Mouse (Mus musculus) retina, embryonic 14.5 days (tissue): ENCODE results near the gene Pygb.

ENCODE experiments used
- DNase-seq: peaks from one replicate; pipeline ENCODE4 v3.0.0-alpha.2; 2015; ENCODE audit warnings: low spot score

The Pygb gene

DNA sequence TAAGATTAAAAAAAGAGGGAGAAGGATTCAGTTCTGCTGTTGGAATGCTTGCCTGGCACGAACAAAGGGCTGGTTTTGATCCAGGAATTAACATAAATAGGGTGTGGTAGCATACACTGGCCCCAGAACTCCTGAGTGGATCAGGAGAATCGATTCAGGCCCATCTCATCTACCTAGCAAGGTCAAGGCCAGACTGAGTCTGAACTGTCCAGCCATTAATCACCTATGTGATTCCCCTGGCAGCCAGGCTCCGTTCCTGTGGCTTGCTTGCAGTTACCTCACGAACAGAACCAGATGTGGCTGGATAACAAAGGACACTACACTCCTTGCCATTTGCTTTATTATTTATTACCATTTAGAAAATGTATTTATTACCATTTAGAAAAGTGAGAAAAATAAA, 6.8 kb downstream of the Pygb start:
- no peak for DNase-seq

DNA sequence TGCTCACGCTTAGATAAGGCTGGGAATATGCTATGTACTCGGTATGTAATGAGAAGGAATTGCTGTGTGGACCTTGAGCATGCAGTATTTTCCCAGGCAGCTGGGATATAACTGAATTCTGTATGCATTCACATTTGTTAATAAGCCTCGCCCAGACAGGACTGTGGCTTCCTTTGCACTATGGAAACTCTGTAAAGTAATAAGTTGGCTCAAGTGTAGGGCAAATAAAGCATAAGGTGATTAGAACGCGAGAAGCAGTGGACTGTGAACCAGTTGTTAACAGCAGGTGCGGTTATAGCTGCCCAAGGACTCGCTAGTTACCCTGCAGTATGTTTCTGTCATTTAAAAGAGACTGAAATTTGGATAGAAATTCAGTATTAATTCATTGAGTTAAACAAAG, 11.5 kb downstream of the Pygb start:
- no peak for DNase-seq

DNA sequence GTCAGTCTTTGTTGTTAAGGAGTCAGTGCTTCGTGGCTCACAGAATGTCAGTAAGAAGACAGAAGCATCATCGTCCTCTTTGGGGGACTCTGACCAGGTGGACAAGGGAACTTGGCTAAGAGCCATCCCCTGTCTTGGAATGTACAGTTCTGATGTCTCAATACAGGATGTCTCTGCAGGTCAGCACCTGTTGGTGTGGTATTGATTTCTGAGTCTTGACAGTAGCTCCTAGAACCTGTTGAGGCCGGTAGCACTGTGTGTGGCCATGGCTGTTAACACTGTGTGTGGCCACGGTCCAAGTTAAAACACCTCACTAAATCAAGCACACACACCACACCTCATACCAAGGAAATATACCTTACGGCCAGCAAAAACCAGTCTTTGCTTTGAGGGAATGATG, 14.1 kb downstream of the Pygb start:
- no peak for DNase-seq

GRCm38 (mm10) chr2:150803035-150803434, 16.5 kb downstream of the Pygb start:
- DNase-seq = peak; percentile 40

DNA sequence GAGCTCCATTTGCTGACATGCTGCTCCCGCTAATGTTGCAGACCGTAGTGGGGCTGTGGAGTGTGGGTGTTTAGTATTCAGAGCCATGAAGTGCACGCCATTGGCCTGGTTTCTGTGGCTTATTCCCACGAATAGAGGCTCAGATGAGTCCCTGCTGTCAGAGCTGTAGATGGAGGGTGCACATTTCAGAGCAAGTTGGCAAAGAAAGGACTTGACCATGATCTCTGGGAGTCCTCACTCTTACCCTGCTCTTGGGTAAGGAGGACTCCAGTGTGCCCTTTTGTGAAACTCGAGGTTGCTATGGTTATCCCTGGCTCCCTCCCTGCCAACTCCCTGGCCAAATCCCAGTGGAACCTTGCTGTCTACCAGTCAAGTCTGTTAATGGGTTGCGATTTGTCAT, 21.8 kb downstream of the Pygb start:
- no peak for DNase-seq

- DNase-seq = no peak
Measured at GRCm38 (mm10) chr2:150808812-150809211, 22.3 kb downstream of the Pygb start.

- DNase-seq = no peak
Measured at GRCm38 (mm10) chr2:150810603-150811002, 24.1 kb downstream of the Pygb start.

DNA sequence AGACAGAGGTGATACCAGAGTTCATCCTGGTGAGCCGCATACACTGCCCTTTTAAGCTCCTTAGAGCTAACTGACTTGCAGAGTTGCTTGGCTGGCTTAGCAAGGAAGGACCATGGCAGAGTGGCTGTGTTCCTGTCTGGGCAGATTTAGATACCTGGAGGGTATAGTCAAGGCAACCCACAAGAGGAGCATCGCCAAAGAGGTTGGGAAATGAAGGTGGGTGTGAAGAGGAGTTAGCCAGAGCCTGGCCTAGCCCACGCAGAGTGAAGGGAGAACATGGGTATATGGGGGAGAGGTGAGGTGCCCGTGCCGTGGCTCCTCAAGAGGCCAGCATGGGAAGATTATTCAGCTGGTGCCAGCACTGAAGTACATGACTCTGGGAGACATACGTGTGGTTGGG, 26.3 kb downstream of the Pygb start:
- DNase-seq = no peak

GRCm38 (mm10) chr2:150816676-150817402, 30.3 kb downstream of the Pygb start:
- DNase-seq = no peak

DNA sequence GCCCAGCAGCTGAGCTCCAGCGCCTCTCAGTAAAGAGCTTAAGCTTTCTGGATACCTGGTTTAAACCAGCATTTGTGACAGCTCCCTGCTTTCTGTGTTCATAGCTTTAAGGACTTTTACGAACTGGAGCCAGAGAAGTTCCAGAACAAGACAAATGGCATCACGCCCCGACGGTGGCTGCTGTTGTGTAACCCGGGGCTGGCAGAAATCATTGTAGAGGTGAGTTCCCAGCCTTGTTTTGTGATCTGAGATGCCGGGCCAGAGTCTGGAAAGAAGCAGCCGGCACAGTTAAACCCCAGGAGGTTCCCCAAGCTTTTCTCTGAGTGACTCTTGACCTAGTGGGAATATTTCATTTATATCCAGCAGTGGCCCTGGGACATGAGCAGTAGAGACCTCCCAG, 32.2 kb downstream of the Pygb start:
- DNase-seq = no peak

DNA sequence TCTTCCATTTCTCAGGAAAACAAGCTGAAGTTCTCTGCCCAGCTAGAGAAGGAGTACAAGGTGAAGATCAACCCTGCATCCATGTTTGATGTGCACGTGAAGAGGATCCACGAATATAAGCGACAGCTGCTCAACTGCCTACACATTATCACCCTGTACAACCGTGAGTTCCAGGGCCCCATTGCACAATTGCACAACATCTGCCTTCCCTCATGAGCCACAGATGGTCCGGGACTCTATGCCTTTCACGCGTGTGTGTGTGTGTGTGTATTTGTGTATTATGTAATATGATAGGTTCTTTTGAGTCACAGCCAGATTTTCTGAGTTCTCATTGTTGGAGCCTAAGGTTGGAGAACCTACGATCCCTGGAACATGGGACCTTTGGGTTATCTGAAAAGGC, 34.2 kb downstream of the Pygb start:
- DNase-seq = no peak

DNA sequence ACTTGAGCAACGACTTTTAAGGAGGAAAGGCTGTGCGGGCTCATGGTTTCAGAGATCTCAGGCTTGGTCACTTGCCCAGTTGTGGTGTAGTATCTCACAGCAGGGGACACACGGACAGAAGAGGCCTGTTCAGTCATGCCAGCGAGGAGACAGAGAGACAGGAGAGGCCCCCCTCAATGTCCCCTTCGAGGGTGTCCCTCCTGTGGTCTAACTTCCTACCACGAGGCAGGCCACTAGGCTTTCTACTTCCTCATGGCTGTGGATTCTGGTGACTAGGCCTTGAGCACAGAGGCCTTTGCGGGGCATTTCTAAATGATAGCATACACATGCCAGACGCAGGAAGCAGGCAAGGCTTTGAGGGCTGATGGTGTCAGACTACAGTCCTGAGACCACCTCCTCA, 36.5 kb downstream of the Pygb start:
- DNase-seq = no peak

- no peak for DNase-seq
Measured at GRCm38 (mm10) chr2:150826426-150826825, 39.9 kb downstream of the Pygb start.

DNA sequence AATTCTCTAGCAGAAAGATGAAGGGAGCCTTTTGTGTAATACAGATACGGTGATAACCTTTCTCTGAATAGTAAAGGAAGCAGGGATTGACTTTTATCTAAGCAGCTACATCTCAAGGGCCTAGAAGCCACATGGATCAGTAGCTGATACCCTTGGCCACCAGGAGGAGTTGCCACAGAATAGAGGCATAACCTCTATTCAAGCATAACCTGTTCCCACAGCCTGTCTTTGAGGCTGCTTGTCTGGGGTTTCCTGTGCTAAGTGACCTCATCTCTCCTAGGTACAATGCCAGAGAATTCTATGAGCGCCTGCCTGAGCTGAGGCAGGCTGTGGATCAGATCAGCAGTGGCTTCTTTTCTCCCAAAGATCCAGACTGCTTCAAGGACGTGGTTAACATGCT, 41.6 kb downstream of the Pygb start:
- no peak for DNase-seq

GRCm38 (mm10) chr2:150828654-150829053, 42.1 kb downstream of the Pygb start:
- no peak for DNase-seq

GRCm38 (mm10) chr2:150830011-150830410, 43.5 kb downstream of the Pygb start:
- no peak for DNase-seq

DNA sequence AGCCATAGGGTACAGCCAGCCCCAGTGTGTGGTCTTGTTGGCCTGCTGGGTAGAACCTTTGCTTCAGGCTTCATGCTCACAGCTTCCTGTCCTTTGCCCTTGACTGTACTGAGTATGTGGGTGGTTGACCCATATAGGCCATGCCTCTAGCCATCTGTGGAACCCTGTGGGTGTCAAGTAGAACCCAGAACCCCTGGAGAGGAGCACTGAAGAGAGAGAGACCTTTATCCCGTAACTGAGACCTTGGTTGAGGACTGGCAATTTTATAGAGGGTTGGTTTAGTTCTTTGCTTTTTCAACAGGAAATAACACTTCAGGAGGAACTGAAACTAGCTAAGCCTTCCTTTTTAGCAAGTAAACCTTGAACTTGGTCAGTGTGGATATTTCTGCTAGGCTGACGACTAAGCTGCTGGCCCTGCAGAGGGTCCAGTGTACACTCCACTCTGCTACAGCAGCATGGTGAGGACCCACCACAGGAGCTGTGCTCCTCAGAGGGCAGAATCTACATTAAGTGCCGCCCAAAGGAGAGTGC, 44.4 kb downstream of the Pygb start:
- DNase-seq = no peak

- DNase-seq = no peak
Measured at GRCm38 (mm10) chr2:150832029-150832428, 45.5 kb downstream of the Pygb start.

DNA sequence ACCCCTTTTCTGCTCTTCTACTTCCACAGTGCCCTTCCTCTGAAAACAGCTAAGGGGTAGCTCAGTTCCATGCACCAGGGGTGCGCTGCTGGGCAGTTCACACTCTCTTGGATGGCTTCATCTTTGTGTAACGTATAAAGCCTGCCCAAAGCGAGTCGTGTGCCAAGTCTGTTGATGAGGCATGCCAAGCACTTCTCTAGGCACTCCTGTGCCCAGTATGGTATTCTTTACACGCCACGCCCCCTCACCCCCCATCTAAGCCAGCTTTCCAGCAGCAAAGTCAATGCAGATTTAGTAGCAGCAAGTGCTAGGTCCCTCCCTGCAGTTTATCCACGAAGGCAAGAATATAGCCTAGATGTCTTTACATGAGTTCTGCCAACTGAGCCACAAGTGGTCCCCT, 48.1 kb downstream of the Pygb start:
- DNase-seq = no peak

- no peak for DNase-seq
Measured at GRCm38 (mm10) chr2:150835975-150836374, 49.4 kb downstream of the Pygb start.

- DNase-seq = no peak
Measured at GRCm38 (mm10) chr2:150836906-150837305, 50.4 kb downstream of the Pygb start.

GRCm38 (mm10) chr2:150837781-150838180, 51.2 kb downstream of the Pygb start:
- DNase-seq = no peak

DNA sequence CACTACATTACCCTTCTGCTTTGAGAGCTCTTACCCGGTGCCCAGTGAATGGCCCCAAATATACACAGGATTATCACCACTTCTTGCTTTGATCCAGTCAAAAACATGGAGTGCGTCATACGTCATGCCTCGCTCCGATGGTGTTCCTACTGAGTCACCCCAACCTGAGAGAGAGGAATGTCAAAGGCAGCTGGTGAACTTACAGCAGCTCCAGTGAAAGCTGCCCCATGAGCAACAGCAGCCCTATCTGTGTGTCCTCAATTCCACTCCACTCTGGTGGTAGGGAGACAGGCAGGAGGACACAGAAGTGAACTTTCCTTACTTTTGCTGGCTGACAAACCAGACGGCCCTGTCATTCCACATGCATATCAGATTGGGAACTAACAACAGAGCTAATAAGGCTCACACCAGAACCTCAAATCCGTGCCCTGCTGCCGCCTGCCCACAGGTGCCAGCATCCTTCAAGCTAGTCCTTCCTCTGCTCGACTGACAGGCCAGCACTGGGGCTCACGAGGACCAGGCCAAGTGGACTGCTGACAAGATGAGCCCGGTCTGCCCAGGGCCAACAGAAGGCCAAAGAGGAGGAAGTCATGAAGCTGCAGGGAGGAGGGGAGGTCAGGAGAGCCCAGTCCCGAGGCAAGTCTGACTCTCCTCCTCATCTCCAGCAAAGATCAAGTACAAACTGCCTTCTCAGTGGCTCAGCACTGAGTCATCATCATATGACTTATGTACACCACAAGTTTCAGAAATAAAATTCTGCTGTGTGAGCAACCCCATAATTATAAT, 53.3 kb downstream of the Pygb start:
- DNase-seq = no peak
